Mouse (Mus musculus): ENCODE measurements around the gene Tspan1. TPM values are rescaled to one million over a fixed set of nuclear protein-coding genes. Genes with fewer than 3 reads are reported as not detected.

Gene Tspan1
- polyA plus RNA-seq, 1 experiment = 0.02 TPM

GRCm38 (mm10) chr4:116122762-116123161, 44.6 kb downstream of the Tspan1 start:
- H3K79me2 ChIP-seq (ENCODE audit: control insufficient read depth, insufficient read depth) = peaks cover 27% of the 10 kb centered on the region
- peaks cover 5% of the 10 kb centered on the region for H3K79me3 ChIP-seq (ENCODE audit: low read depth)
- no peaks in the 10 kb centered on the region for H3K27me3 ChIP-seq (ENCODE audit: control insufficient read depth, insufficient read depth, insufficient read length)
- H3K36me3 ChIP-seq (ENCODE audit: control insufficient read depth, insufficient read depth) = peaks cover 4% of the 10 kb centered on the region
- TF ChIP-seq CEBPB (IDR thresholded peaks at IDR 0.05; ENCODE audit: low read depth) (no peak), FOSL1 (IDR thresholded peaks at IDR 0.05; ENCODE audit: insufficient read depth, low read length, poor library complexity, severe bottlenecking) (no peak), MYOG (IDR thresholded peaks at IDR 0.05; ENCODE audit: control insufficient read depth, extremely low read depth, insufficient read length) (no peak)
- H3K4me3 ChIP-seq (ENCODE audit: insufficient read depth, poor library complexity, severe bottlenecking) = peak overlapping the region; percentile 54
- peak overlapping the region; percentile 66 for H3ac ChIP-seq (ENCODE audit: control insufficient read depth, insufficient read length, low read depth)

Other genes starting within 250 kb of the Tspan1 start
- 0.02 TPM for gene Dmbx1, start 227.7 kb downstream of the Tspan1 start, polyA plus RNA-seq (2012; fragmentation: generic; extraction: Trizol)
- gene Faah, start 149.7 kb downstream of the Tspan1 start, polyA plus RNA-seq (2012; fragmentation: generic; extraction: Trizol) = 0.06 TPM
- gene Nsun4, start 113.7 kb downstream of the Tspan1 start, polyA plus RNA-seq (2012; fragmentation: generic; extraction: Trizol) = 12.0 TPM
- 769 TPM for gene Uqcrh, start 92.5 kb downstream of the Tspan1 start, polyA plus RNA-seq (2012; fragmentation: generic; extraction: Trizol)
- 42.6 TPM for gene Lrrc41, start 92.3 kb downstream of the Tspan1 start, polyA plus RNA-seq (2012; fragmentation: generic; extraction: Trizol)
- 11.5 TPM for gene Rad54l, start 43.9 kb downstream of the Tspan1 start, polyA plus RNA-seq (2012; fragmentation: generic; extraction: Trizol)
- 60.4 TPM for gene Pomgnt1, start 43.8 kb downstream of the Tspan1 start, polyA plus RNA-seq (2012; fragmentation: generic; extraction: Trizol)
- gene Lurap1, start 16.3 kb downstream of the Tspan1 start, polyA plus RNA-seq (2012; fragmentation: generic; extraction: Trizol) = 1.4 TPM
- not detected for gene 1700042G07Rik, start 5.8 kb upstream of the Tspan1 start, polyA plus RNA-seq (2012; fragmentation: generic; extraction: Trizol)
- gene Gm49337, start 5.8 kb upstream of the Tspan1 start, polyA plus RNA-seq (2012; fragmentation: generic; extraction: Trizol) = not detected
- gene Pik3r3, start 54.0 kb upstream of the Tspan1 start, polyA plus RNA-seq (2012; fragmentation: generic; extraction: Trizol) = 6.0 TPM